Mouse (Mus musculus) thymus, postnatal 25 days (tissue): ENCODE results near the gene Ncoa3.
A peak's percentile ranks its signal among the peaks of the same experiment; 100 is the strongest.

Experiments
- DNase-seq: peaks from one replicate; pipeline ENCODE4 v3.0.0; 2022

Gene Ncoa3

DNA sequence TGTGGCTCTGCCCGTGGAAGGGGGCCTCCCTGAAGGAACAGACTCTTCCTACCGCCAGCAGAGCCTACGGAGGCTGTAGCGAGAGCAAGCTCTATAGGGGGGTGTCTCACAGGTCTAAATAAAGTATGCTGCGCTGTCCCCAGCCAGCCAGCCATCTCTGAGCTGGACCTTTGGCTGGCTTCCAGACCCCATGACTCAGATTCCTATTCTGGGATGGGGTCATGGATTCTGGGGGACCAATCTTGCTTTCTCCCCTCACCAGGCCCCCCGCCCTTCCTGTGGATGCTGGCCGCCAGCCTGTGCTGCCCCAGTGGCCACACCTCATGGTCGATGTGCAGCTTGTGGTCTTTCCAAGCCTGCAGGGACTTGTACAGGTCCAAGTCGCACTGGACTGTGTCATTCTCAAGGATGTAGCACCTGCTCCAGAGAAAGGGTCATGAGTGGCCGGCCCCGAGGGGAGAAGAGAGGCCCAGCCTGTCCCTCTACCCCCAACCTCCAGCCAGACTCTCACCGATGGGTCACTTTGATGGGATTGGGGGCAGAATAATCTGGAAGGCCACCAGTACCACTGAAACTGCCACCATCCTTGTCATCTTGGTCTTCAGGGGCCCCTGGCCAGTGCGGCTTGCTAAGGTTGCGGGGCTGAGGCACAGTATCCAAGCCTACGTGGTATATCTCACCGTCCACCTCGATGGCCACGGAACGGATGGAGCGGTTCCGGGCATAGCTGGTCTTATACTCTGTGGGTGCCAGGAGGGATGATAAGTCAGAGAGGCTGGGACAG is 88.7 kb downstream of the Ncoa3 start:
- no peak for DNase-seq

DNA sequence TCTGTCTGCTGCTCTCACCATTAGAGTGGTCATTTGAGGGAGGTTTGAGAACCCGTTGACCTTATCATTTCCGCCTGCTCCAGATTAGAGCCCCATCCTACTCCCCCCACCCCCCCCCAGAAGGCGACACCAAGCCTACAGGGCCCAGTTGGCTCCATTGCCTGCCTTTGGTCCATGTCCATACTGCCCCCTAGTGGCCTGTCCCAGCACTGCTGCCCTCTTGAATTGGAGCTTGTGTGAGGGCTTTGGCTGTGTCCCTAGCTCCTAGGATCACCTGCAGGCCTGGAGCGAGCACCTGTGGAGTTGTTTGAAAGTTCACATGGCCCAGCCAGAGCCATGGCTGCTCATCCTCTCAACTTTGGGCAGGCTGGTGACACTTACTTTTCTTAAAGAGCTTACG is 89.8 kb downstream of the Ncoa3 start:
- DNase-seq: peak; percentile 73

DNA sequence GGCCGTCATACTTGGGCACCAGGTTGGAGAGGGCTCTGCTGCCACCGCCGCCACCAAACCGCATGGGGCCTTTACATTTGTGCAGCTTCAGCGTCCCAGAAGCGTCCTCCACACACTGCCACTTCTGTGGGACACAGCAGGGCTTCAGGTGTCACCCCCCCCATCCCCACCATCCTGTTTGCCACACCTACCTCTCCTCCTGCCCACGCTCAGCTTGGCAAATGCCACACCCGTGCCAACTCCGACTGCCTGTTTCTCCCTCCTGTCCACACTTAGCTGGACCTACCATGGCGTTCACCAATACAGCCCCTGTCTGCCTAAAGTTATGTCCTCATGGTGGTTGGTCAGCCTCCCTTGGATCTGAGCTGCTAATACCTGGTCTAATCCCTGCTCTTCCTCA is 90.2 kb downstream of the Ncoa3 start:
- DNase-seq: no peak

DNA sequence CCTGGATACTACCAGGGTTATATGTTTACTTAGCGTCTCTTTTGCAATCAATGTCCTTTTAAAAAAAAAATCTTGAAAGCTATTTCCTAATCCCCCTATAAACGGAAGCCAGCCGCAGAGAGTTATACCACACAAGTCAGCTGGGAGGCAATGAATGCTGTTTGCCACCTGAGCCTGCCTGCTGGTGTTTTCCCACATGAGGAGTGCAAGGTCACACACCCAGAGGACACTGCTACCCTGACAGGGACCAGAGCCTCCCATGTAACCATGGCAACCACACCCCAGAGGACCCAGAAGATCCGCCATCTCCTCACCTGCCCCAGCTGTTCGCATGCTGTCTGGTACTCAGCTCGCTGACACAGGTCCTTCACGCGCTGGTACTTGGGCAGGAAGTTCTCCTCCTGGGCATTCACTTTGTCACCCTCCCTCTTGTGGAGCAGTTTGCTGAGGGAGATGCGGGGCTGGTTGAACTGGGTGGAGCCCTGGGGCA is 91.2 kb downstream of the Ncoa3 start:
- DNase-seq: no peak

DNA sequence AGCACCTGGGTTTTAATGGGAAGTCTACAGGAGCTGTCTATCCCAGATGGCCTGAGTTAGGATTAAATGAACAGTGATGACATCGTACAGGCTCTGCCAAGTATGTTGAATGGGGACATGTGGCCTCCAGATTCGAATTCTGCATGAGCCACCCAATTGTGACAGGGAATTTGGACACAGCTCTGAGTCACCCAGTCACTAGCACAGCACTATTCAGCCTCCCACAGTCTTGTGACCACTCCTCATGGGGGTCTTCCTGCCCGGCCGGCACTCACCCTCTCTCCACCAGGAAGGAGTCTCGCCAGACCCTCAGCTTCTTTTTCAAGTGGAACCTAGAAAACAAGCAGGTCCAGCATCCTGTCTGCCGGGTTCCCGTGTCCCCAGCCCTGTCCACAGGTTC is 91.7 kb downstream of the Ncoa3 start:
- no peak for DNase-seq

DNA sequence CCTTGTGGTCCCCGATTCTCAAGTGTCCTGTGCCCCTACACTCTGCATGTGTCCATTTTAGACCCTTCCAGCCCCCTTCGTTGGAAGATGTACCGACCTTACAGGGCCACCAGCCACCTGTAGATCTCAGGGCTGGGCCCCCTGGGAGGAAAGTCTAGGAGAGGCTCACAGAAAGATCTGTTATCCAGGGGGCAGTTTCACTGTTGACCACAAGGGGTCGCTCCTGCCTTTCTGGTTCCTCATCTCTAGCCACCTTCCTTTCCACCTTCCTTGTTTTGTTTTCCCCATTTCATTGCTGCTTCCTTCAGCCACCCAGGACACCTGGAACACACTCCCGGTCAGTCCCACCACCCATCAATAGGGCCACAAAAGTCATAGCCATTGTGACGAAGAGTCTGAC is 92.5 kb downstream of the Ncoa3 start:
- DNase-seq: peak; percentile 48

DNA sequence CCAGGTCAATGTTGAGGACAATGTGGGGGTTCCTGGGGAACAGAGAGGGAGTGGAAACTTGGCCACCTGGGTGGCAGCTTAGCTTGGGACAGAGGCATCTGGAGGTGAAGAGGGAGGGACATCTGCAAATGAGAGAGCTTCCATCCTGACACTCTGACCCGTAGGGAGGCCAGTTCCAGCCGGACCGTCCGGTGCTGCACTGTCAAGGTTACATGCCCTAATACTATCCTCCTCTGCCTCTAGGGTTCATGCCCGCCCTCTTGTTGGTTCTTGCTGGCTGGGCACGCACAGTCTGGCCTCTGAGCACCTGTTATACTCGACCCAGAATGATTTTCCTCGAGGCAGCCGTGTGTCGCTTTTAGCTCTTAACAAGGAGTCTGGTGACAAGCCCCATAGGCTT is 93.3 kb downstream of the Ncoa3 start:
- DNase-seq: no peak

DNA sequence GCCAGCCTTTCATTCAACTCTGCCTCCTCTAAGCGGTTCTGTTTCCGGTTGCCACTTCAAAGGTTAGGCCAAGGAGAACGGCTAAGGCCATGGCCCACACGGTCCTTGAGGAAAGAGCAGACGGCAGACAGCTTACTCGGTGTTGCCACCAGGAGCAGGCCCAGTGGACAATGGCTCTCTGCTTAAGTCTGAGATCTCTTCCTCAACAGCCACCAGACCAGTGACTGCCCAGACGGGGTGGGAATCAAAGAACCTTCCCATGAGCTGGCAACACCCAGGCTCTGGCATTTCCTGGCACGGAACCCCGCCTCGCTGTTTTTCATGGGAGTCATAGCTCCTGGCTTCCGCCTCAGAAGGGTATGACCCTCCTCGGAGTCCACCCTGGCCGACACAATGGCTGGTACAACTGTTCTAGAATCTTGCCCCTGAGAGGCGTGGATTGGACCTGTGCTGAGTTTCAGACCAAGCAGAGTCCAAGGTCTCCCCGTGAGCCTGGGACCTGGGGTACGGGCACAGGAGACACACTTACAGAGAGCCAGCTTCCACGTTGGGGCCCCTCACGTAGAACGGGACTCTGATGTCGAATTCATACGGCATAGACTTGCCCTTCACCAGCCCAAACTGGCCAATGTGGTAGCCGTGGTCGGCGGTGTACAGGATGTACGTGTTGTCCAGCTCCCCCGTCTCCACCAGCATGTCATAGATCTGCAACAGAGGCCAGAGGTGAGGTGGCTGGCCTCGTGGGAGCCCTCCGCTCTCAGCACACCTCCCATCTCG is 94.2 kb downstream of the Ncoa3 start:
- DNase-seq: no peak

DNA sequence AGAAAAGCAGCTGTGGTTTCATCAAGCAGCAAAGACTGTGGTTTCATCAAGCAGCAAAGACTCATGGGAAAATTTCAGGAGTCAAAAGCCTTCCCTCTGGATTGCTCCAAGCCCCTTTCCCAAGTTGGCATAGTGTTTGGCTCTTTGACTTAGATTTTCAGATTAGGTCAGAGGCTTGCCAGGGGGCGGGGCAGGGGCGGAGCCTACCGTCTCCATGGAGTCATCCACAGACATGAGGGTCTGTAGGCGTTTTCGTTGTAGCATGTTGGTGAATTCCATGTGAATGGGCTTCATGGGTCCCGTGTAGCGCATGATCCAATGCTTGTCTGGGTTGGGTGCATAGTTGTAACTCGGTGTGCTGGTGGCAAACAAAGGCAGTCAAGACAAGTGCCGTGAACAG is 96.6 kb downstream of the Ncoa3 start:
- DNase-seq: no peak

DNA sequence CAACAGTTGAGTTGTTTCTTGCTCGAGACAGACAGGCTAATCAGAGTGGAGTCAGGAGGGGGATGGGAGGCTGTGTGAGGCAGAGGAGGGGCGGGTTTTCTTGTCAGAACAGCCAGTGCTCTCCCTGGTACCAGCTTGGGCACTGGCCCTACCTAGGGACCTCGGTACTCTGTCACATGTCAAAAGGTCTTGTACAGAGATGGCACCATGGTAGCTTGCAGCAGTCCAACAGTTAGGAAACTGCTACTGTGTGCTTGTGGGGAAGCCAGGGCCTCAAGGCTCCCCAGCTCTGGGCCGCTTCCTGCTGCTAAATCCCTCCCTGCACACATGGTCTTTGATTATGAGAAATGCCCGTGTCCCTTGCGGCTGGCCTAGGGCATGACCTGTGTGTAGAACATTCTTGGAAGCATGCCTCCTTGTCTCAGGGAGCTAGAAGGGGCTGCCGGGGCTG is 97.7 kb downstream of the Ncoa3 start:
- no peak for DNase-seq

DNA sequence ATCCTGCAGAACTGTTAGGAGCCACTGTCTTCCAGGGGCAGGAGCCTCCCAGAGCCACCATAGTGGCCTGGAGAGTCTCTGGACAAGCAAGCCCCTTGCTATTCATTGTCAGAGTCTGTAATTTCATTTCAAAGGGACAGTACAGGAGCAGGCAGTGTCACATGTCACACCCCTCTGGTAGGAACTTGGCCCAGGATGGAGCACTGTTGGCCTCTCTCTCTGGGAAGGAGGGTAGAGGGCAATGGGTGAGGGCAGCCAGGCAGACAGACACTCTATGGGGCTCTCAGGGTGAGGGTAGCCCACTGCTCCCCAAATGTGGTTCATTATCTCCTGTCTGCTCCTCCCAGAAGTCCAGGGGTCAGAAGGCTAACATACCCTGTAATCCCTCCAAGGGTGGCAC is 99.2 kb downstream of the Ncoa3 start:
- DNase-seq: no peak

DNA sequence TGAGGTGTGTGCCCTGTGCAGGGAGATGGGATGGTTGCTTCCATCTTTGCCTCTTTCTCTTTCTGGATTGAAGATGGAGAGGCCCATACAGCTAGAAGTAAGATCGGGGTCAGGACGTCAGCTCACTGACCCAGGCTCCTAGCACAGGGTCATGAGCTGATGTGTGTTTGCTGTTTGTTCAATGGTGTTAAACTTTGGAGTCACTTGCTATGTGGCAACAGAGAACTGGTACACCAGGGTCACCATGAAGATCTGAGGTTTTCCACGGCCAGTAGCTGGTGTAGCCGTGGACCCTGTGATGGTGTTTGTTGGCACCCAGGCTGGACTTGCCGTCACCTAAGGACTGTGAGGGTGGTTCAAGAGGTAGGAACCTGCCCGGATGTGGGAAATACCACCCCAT is 100.0 kb downstream of the Ncoa3 start:
- DNase-seq: no peak

DNA sequence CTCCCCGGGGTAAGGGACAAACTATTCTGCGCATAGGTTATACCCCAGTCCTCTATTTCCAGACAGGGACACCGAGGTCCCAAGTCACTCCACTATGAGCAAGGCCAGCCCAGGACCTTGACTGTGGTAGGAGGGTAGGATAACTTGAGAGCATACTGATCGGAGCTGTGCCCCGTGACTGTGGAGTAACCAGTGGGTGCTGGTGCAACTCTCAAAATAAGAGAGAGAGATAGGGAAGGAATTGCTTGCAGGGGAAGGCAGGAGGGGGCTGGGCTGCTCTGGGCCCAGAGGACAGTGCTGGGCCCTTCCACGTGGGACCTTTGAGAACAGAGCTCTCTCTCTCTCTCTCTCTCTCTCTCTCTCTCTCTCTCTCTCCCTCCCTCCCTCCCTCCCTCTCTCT is 103.9 kb downstream of the Ncoa3 start:
- no peak for DNase-seq

DNA sequence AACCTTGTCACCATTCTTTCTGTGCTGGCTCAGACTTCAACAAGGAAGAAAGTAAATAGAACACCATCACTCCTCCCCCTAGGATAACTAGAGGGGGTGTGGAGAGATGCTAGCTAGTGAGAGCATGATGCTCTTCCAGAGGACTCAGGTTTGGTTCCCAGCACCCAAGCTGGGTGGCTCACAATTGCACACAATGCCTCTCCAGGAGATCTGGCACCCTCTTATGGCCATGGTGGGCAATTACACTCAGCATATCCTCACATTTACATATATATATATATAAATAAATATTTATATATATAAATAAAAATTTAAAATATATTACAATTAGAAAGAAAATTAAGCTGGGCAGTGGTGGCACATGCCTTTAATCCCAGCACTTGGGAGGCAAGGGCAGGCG is 104.4 kb downstream of the Ncoa3 start:
- no peak for DNase-seq

DNA sequence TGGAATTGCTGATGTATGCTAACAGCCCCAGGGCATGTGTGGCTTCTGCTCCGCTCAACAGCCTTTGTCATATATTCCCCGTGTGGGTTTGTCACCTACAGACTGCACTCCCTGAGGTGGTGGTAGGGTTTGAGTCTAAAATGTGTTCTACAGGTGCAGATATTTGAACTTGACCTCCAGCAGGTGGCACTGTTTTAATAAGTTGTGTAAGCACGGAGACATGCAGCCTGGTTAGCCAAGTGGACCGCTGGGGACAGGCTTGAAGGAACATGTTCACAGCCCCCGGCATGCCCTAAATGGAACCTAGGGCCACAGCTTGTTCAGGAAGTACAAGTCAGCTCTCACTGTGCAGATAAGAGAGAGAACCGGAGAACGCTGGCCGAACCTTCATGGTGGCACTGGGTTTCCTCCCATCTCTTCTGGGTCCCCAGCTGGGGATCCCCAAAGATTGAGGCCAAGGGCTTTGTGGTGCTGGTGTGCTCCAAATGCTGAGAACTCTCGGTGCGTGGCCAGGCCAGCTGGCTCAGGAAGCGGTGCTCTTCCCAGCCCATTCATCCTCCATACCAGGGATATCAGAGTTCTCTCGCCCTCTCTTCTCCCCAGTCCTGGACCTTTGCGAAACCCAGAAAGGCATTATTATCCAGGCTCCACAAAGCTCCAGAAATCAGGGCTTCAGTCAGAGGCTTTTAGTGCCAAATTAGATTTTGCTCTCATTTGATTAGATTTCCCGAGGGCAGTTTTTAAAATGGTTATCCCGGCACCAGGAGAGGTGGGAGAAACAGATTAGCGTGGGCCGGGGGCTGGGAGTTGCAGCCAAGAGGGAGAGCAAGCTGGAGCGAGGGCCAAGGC is 105.2 kb downstream of the Ncoa3 start:
- DNase-seq: peak; percentile 24

DNA sequence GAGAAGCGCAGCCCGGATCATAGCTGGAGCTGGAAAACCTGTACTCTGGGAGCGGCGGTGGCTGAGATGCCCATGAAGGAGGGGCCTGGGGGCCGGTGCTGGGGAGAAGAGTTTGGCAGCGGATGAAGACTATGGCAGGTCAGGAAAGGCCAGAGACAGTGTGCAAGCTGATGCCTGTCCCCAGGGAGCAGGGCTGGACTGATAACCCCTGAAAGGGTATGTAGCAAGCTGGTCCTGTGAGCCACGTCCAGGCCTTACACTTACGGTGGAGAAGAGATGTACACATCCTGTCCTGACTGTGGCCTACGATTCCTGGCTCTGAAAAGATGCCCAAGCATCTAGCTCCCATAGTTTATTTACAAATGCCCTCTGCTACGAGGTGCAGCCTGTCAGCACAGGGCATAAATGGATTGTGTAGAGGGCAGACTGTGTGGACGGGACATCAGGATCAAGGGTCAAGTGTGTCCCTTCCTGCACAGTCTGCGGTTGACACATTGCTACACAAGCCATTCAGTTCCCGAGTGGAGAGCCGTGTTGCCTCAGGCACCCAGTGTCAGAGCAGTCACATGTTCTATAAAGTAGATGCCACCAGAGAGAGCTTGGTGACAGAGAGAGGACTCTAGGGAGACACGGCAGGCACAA is 106.0 kb downstream of the Ncoa3 start:
- DNase-seq: no peak

DNA sequence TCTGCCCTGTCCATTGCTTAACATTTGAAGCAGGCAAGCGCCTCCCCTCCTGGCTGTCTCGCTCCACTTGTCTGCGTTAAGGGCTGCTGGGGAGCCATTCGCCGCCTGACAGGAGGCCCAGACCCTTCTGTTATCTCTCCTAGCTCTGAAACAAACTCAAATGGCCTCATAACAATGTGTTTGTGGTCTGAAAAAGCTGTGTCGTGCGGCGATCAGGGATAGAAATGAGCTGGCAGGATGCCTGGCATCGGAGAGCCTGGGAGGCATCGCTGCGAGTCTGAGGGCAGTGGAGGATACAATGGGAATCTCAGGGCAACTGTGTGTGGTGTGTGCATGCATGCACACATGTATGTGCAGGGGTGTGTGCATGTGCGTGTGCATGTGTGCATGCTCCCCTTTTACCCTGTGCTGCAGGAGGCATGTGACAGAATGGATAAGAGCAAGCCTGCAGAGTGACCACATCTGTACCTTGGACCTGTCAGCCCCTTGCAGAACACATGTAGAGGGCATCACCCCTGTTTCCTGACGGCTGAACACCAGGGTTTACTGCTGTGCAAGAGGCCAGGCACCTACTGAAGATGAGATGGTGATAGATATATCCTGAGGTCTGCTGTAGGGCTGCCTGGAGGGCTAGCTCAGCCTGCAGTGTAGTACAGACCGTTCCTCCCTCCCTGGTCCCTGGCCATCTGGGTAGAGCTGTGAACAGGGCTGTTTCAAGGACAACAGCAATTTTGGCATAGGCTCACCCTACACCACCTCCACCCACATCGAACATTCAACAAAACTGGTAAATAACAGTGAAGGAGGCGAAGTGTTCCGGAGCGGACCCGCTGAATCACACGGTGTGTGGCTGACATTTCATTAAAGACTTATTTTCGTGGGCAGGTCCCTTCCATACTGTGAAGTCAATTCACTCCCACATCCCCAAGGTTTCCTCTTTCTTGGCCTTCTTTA is 108.2 kb downstream of the Ncoa3 start:
- DNase-seq: no peak

DNA sequence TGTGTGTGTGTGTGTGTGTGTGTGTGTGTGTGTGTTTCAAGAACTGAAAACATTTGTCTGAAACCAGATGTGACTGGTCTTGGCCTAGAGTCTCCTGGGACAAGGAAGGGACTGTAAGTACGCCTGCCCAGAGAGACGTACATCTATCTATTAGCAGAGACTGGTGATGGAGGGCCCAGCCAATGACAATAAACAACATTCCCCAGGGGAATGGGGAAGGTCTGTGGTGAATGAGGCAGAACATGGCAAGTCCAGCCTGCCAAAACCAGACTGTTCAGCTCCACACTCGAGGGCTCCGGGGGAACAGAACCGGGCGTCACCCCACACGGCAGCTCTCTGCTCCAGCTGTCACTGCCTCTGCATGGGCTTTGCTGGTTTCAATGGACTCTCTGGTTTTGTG is 110.5 kb downstream of the Ncoa3 start:
- DNase-seq: no peak

DNA sequence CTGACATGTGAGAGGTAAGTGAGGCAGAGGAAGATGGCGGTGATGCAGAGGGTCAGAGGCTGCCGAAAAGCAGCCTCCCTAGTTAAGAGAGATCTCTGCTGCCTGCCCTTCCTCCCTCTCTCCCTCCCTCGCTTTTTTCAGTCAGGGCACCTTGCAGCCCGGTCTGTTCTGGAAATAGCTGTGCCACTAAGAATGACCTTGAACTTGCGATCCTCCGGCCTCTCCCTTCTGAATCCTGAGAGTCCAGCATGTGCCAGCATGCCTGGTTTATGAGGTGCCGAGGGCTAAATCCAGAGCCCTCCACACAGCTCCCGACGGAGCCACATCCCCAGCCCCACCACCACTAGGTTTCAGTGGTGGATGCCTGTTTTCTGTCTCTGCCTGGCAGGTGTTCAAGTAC is 113.5 kb downstream of the Ncoa3 start:
- DNase-seq: no peak

DNA sequence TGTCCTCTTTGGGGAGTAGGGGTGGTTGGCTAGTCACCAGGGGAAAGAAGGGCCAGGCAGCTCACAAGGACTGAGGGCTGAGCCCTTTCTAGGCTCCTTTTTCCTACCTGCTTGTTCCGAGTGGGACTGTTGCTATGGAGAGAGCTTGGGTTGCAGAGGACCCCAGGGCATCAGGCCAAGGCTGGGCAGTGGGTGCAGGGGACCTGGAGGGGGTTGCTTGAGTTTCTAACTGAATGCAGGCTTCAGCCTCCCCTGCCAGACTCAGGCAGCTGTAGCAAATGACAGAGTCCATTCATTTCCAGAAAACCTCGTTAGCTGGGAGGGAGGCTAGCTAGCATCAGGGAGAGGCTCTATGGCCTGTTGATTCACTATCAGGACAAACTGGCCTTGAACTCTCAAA is 114.2 kb downstream of the Ncoa3 start:
- no peak for DNase-seq

DNA sequence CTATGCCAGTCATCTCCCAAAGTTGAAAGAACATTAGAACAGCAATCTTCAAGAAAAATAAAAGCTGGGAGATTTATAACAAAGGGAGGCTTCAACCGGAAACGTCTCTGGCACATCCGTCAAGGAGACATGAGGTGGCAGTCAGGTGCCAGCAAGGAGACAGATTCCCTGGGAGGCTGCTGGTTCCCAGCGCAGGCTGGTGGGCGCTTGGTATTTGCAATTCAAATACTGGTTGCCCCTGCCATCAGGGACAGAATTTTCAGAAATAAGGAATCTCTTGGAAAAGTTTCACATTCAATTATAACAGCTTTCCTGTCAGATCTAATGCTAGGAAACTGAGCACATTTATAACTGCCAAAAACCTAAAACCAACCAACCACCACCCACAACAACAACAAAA is 115.5 kb downstream of the Ncoa3 start:
- DNase-seq: no peak

DNA sequence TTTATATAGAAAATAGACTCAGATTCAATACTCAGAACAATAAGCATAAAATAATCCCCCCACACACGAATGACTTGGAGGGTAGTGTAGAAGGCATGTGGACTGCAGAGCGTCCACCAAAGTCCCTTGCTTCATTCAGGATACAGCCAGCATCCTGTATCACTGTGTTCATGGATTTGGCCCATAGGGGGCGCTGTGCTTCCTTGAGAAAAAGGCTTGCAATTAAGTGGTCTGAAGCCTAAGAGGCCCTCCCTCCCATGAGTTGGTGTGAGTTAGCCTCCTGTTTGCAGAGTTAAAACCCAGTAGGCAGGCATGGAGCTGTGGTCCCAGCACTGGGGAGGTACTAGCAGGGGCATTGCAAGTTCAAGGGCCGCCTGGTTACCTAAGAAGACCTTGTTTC is 115.9 kb downstream of the Ncoa3 start:
- DNase-seq: peak; percentile 68
